Mouse (Mus musculus) neural tube, embryonic 11.5 days (tissue): ENCODE measurements at regions not wholly inside any gene's neighbourhood (a gene's known extent, or its start where the extent isn't known, plus 50 kb on each side); places are given as distances from the start of the nearest gene placed in this dataset.

Source experiments
- ATAC-seq: fragments of 200-750 bp; cut with Nextera tagmentation; 2 replicates; pipeline ENCODE4 v1.8.0; 2017; ENCODE audit warnings: moderate number of reproducible peaks, mild to moderate bottlenecking, moderate TSS enrichment, moderate library complexity; ENCODE audit not compliant: insufficient read depth, low FRiP score, low TSS enrichment
- DNase-seq: peaks from one replicate; pipeline ENCODE4 v3.0.0-alpha.2; 2015; ENCODE audit warnings: low spot score
- H3K27ac ChIP-seq: fragments of 300-500 bp; sonication (generic); 2 replicates; pipeline ENCODE4 v1.5.1; 2014; ENCODE audit warnings: low read depth, mild to moderate bottlenecking, low read length
- H3K27me3 ChIP-seq: fragments of 300-500 bp; sonication (generic); 2 replicates; pipeline ENCODE4 v1.6.1; 2014; ENCODE audit warnings: mild to moderate bottlenecking, low read length, mixed read lengths; ENCODE audit not compliant: control insufficient read depth, insufficient read depth
- H3K36me3 ChIP-seq: fragments of 300-500 bp; sonication (generic); 2 replicates; pipeline ENCODE4 v1.6.1; 2014; ENCODE audit warnings: mild to moderate bottlenecking, low read length, moderate library complexity, mixed read lengths; ENCODE audit not compliant: control insufficient read depth, insufficient read depth
- H3K4me1 ChIP-seq: fragments of 300-500 bp; sonication (generic); 2 replicates; pipeline ENCODE4 v1.6.1; 2014; ENCODE audit warnings: low read length, mixed read lengths; ENCODE audit not compliant: control insufficient read depth, insufficient read depth
- H3K4me2 ChIP-seq: fragments of 300-500 bp; sonication (generic); 2 replicates; pipeline ENCODE4 v1.6.1; 2014; ENCODE audit warnings: low read depth, mild to moderate bottlenecking, moderate library complexity
- H3K4me3 ChIP-seq: fragments of 300-500 bp; sonication (generic); 2 replicates; pipeline ENCODE4 v1.5.1; 2014; ENCODE audit warnings: low read depth, low read length
- H3K9ac ChIP-seq: fragments of 300-500 bp; sonication (generic); 2 replicates; pipeline ENCODE4 v1.6.1; 2014; ENCODE audit warnings: mild to moderate bottlenecking, low read length
- H3K9me3 ChIP-seq: fragments of 300-500 bp; sonication (generic); 2 replicates; pipeline ENCODE4 v1.6.1; 2016; ENCODE audit warnings: low read length; ENCODE audit not compliant: control insufficient read depth
- WGBS: fragments of 180-500 bp; shearing (Covaris S2); extraction: QIAGEN DNeasy Blood & Tissue Kit; methylation state at CpG from one replicate; pipeline ENCODE4 v1.1.7; 2014; 5-methylcytosine and 5-hydroxymethylcytosine counted together

GRCm38 (mm10) chr12:74474741-74475140, 158.5 kb upstream of the Gm11042 start:
- Histone ChIP-seq H3K9me3 (no peaks in the 10 kb centered on the region), H3K36me3 (no peaks in the 10 kb centered on the region), H3K27ac (no peak overlapping the region), H3K4me2 (no peak overlapping the region), H3K4me1 (no peaks in the 10 kb centered on the region), H3K9ac (no peak overlapping the region), H3K27me3 (no peaks in the 10 kb centered on the region), H3K4me3 (no peak overlapping the region)
- ATAC-seq (no peak), DNase-seq (no peak)
- 88% methylated on average over 1 of the region's 1 CpGs for WGBS

GRCm38 (mm10) chr12:74458521-74458920, 142.3 kb upstream of the Gm11042 start:
- no peak for ATAC-seq
- Histone ChIP-seq H3K36me3 (no peaks in the 10 kb centered on the region), H3K27me3 (no peaks in the 10 kb centered on the region), H3K4me3 (no peak overlapping the region), H3K27ac (no peak overlapping the region), H3K4me2 (no peak overlapping the region), H3K9me3 (no peaks in the 10 kb centered on the region), H3K9ac (no peak overlapping the region), H3K4me1 (no peaks in the 10 kb centered on the region)
- no peak for DNase-seq
- WGBS = 41% methylated on average over 4 of the region's 4 CpGs

- Histone ChIP-seq H3K9me3 (no peaks in the 10 kb centered on the region), H3K4me3 (no peak overlapping the region), H3K27ac (no peak overlapping the region), H3K4me2 (no peak overlapping the region), H3K27me3 (no peaks in the 10 kb centered on the region), H3K36me3 (no peaks in the 10 kb centered on the region), H3K4me1 (no peaks in the 10 kb centered on the region), H3K9ac (no peak overlapping the region)
- WGBS = 69% methylated on average over 4 of the region's 4 CpGs
- ATAC-seq = no peak
- DNase-seq = no peak
Measured at GRCm38 (mm10) chr12:74452375-74453090, 136.3 kb upstream of the Gm11042 start.

GRCm38 (mm10) chr12:74448248-74448647, 132.1 kb upstream of the Gm11042 start:
- H3K36me3 ChIP-seq = no peaks in the 10 kb centered on the region
- no peaks in the 10 kb centered on the region for H3K27me3 ChIP-seq
- H3K9me3 ChIP-seq = no peaks in the 10 kb centered on the region
- DNase-seq (no peak), ATAC-seq (no peak)
- H3K4me1 ChIP-seq = no peaks in the 10 kb centered on the region
- no peak overlapping the region for H3K27ac ChIP-seq
- no peak overlapping the region for H3K4me2 ChIP-seq
- H3K4me3 ChIP-seq = no peak overlapping the region
- no peak overlapping the region for H3K9ac ChIP-seq
- WGBS = 87% methylated on average over 4 of the region's 4 CpGs

GRCm38 (mm10) chr12:74434874-74435273, 118.7 kb upstream of the Gm11042 start:
- Histone ChIP-seq H3K9ac (no peak overlapping the region), H3K27me3 (no peaks in the 10 kb centered on the region), H3K27ac (no peak overlapping the region), H3K9me3 (no peaks in the 10 kb centered on the region), H3K4me1 (no peaks in the 10 kb centered on the region), H3K4me3 (no peak overlapping the region), H3K36me3 (no peaks in the 10 kb centered on the region), H3K4me2 (no peak overlapping the region)
- DNase-seq = no peak
- 90% methylated on average over 4 of the region's 4 CpGs for WGBS
- no peak for ATAC-seq

- H3K4me3 ChIP-seq = no peak overlapping the region
- H3K4me1 ChIP-seq = no peaks in the 10 kb centered on the region
- H3K9ac ChIP-seq = no peak overlapping the region
- DNase-seq (no peak), ATAC-seq (no peak)
- no peaks in the 10 kb centered on the region for H3K9me3 ChIP-seq
- 91% methylated on average over 2 of the region's 2 CpGs for WGBS
- no peak overlapping the region for H3K4me2 ChIP-seq
- H3K36me3 ChIP-seq = no peaks in the 10 kb centered on the region
- H3K27ac ChIP-seq = no peak overlapping the region
- H3K27me3 ChIP-seq = no peaks in the 10 kb centered on the region
Measured at GRCm38 (mm10) chr12:74414738-74415137, 98.5 kb upstream of the Gm11042 start.

- ATAC-seq (no peak), DNase-seq (no peak)
- no peaks in the 10 kb centered on the region for H3K36me3 ChIP-seq
- H3K4me1 ChIP-seq = no peaks in the 10 kb centered on the region
- no peaks in the 10 kb centered on the region for H3K27me3 ChIP-seq
- no peak overlapping the region for H3K9ac ChIP-seq
- no peak overlapping the region for H3K27ac ChIP-seq
- 97% methylated on average over 2 of the region's 2 CpGs for WGBS
- H3K9me3 ChIP-seq = no peaks in the 10 kb centered on the region
- no peak overlapping the region for H3K4me2 ChIP-seq
- H3K4me3 ChIP-seq = no peak overlapping the region
Measured at GRCm38 (mm10) chr12:74410511-74410910, 94.3 kb upstream of the Gm11042 start.

GRCm38 (mm10) chr12:74407591-74408095, 91.4 kb upstream of the Gm11042 start:
- H3K27ac ChIP-seq = no peak overlapping the region
- DNase-seq (no peak), ATAC-seq (no peak)
- WGBS = 96% methylated on average over 3 of the region's 3 CpGs
- no peaks in the 10 kb centered on the region for H3K27me3 ChIP-seq
- H3K9ac ChIP-seq = no peak overlapping the region
- no peak overlapping the region for H3K4me3 ChIP-seq
- no peaks in the 10 kb centered on the region for H3K36me3 ChIP-seq
- H3K4me2 ChIP-seq = no peak overlapping the region
- no peaks in the 10 kb centered on the region for H3K9me3 ChIP-seq
- H3K4me1 ChIP-seq = no peaks in the 10 kb centered on the region

- Histone ChIP-seq H3K4me2 (no peak overlapping the region), H3K27ac (no peak overlapping the region), H3K4me3 (no peak overlapping the region), H3K9me3 (no peaks in the 10 kb centered on the region), H3K36me3 (no peaks in the 10 kb centered on the region), H3K4me1 (no peaks in the 10 kb centered on the region), H3K9ac (no peak overlapping the region), H3K27me3 (no peaks in the 10 kb centered on the region)
- ATAC-seq (no peak), DNase-seq (no peak)
- 82% methylated on average over 6 of the region's 6 CpGs for WGBS
Measured at GRCm38 (mm10) chr12:74389811-74390210, 73.6 kb upstream of the Gm11042 start.
